Mouse (Mus musculus) stomach, postnatal 0 days (tissue): Measurements from ENCODE around the gene Astn2.

Experiments used
- CTCF ChIP-seq: IDR thresholded peaks from 2 replicates; pipeline ENCODE4 v1.5.1; 2016; ENCODE audit warnings: antibody characterized with exemption, low read depth, mild to moderate bottlenecking, moderate library complexity
- EP300 ChIP-seq: optimal IDR thresholded peaks from 2 replicates; pipeline ENCODE3; 2016; ENCODE audit warnings: antibody characterized with exemption

DNA sequence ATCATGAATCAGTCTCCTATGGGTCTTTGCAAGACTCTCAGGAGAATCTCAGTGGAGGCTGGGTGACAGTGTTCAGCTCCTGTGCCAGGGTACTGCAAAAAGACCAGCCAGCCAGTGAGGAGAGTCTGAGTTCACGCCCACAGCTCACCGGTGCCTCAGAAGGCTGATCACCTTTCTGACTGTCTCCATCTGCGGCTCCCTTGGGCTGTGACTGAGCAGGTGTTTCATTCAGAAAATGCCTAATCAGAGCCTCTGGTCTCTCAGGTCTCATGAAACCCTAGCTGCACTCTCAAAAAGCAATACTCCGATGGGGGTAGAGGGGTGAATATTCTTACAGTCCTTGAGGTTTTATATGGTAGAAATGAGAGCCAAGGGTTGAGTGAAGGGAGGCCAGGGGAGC lies 640.1 kb downstream of the Astn2 start:
- TF ChIP-seq CTCF (no peak), EP300 (no peak)
